Mouse (Mus musculus): ENCODE measurements around the gene Defa21.
"Not testable (repeated sequence)": the region's sequence is repeated elsewhere in the genome, so short reads cannot be mapped to it uniquely, and the experiment has no call there.

The Defa21 gene

DNA sequence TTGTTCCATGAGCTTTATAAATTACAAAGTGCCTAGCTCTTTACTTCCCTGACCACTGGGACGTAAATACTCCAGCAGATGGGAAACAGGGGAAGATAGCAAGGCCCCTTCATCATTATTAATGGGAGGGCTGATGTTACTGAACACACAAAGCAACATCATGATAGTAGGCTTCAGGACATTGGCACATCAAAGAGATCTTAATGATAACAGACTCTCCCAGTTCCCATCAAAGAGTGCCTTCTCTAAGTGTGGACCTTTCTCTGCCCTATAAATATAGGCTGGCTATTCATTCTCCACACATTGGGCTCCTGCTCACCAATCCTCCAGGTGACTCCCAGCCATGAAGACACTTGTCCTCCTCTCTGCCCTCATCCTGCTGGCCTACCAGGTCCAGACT, at the start of gene Defa21:
Defa21 (plus strand) TSS at position 301 of the 400 bp plus-strand sequence.
- not testable (repeated sequence) for DNase-seq (ENCODE audit: low read depth)

DNA sequence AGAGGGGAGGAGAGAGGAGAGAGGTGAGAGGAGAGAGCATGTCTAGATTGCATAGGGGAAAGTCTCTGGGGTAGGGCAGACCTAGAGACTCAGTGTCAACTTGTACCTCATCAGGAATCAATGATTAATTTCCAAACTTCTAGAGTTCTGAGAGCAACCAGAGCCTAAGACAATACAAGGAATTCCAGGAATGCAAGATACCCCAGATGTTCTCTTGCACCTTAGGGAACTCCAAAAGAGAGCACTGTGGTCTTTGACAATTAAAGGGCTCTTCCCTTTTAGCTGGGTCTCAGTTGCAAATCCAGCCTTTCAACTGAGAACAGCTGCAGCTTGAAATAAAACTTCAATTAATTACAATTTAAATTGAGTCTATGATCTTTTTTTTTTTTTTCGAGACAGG, 45.5 kb upstream of the Defa21 start:
- no peak for DNase-seq (ENCODE audit: low read depth)

DNA sequence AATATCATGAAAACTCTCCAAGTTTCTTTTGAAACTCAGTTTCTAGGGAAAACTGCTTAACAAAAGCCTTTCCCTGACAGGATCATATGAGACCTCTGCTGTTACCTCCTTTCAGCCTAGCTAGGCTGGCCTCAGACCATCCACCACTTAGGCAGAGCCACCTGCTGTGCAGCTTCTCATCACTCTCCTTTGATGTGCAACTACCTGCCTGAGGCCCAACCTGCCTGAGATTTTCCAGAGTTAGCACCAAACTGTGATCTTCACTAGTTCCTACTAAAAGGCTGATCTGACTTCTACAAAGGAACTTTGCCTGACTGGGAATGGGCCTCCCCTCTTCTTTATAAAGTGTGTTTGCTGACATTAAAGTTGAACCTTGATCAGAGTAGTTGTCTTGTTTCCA, 31.3 kb upstream of the Defa21 start:
- not testable (repeated sequence) for DNase-seq (ENCODE audit: low read depth)

DNA sequence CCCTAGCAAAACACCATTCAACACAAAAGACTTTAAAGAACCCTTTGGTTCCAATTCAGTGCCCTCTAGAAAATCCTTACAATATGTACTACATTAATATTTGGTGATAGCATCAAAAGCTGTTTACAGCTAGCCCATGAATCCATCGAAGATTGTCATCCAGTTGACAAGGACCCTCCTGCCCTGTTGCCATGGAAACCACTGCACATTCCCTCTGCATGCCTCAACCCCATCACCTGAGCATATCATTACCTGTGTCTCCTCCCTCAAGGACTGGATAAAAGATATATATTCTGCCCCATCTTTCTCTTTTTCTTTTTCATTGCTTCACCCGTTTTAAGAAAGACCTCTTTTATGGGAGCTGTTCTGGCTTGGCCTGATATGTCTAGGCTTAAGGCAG, 28.6 kb upstream of the Defa21 start:
- DNase-seq (ENCODE audit: low read depth) = no peak

DNA sequence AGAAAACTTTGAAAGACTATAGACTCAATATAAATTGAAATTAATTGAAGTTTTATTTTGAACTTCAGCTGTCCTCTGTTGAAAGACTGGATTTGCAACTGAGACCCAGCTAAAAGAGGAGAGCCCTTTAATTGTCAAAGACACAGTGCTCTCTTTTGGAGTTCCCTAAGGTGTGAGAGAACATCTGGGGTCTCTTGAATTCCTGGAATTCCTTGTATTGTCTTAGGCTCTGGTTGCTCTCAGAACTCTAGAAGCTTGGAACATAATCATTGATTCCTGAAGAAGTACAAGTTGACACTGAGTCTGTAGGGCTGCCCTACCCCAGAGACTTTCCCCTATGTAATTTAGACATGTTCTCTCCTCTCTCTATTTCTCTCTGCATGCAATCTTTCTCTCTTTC, 28.1 kb upstream of the Defa21 start:
- no peak for DNase-seq (ENCODE audit: low read depth)

DNA sequence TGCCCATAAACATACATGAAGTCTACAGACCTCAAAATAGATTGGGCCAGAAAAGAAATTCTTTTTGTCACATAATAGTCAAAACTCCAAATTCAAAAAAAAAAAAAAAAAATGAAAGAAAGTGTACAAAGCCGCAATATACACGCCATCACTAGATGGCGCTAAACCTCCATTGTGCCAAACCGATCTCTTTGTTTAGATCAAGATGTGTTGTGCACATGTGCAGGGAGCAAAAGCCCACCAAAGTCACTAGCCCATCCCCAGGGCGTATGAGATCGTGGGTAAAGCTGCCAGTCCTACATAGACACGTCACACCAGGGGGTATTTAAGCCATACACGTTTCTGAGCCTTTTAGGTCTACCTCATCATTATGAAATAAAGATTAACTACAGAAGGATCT, 24.2 kb upstream of the Defa21 start:
- no peak for DNase-seq (ENCODE audit: low read depth)

DNA sequence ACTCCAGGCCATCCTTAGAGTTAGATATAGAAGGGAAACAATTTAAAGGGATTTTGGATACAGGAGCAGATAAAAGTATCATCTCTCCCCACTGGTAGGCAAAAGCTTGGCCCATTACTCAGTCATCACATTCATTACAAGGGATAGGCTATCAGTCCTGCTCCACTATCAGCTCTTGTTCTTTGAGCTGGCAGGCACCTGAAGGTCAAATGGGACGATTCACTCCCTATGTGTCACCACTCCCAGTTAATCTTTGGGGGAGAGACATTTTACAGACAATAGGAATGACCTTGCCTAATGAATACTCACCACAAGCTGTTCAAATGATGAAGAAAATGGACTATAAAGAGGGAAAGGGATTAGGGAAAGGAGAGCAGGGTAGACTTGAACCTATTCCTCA, 18.5 kb upstream of the Defa21 start:
- no peak for DNase-seq (ENCODE audit: low read depth)

DNA sequence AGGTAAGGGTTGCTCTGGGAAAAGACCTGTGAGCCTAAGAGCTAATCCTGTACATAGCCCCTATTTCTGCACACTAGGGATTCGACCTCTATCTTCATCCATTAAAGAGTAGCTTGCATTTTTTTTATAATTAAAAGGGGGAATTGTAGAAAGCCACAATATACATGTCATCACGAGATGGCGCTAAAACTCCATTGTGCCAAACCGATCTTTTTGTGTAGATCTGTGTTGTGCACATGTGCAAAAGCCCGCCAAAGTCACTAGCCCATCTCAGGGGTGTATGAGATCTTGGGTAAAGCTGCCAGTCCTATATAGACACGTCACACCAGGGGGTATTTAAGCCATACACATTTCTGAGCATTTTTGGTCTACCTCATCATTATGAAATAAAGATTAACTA, 16.8 kb upstream of the Defa21 start:
- not testable (repeated sequence) for DNase-seq (ENCODE audit: low read depth)

DNA sequence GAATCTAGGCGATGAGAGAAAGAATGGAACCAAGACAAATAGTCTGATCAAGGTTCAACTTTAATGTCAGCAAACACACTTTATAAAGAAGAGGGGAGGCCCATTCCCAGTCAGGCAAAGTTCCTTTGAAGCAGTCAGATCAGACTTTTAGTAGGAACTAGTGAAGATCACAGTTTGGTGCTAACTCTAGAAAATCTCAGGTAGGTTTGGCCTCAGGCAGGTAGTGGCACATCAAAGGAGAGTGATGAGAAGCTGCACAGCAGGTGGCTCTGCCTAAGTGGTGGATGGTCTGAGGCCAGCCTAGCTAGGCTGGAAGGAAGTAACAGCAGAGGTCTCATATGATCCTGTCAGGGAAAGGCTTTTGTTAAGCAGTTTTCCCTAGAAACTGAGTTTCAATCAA, 14.8 kb upstream of the Defa21 start:
- DNase-seq (ENCODE audit: low read depth) = not testable (repeated sequence)

DNA sequence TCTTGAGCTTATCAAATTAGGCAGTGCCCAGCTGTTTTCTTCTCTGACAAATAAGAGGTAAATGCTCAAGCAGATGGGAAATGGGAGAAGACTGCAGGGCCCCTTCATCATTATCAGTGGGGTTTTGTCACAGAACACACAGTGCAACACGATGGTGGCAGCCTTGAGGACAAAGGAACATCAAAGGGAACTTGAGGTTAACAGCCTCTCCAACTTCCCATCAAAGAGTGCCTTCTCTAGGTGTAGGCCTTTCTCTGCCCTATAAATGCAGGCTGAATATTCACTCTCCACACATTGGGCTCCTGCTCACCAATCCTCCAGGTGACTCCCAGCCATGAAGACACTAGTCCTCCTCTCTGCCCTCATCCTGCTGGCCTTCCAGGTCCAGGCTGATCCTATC, 29.4 kb downstream of the Defa21 start, which contains the start of gene Defa23:
Defa23 (plus strand) TSS at position 301 of the 400 bp plus-strand sequence.
- not testable (repeated sequence) for DNase-seq (ENCODE audit: low read depth)

DNA sequence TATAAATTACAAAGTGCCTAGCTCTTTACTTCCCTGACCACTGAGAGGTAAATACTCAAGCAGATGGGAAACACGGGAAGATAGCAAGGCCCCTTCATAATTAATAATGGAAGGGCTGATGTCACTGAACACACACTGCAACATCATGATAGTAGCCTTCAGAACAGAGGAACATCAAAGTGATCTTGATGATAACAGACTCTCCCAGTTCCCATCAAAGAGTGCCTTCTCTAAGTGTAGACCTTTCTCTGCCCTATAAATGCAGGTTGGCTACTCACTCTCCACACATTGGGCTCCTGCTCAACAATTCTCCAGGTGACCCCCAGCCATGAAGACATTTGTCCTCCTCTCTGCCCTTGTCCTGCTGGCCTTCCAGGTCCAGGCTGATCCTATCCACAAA, 39.4 kb downstream of the Defa21 start, which contains the start of gene Defa35:
Defa35 (plus strand) TSS at position 301 of the 400 bp plus-strand sequence.
- DNase-seq (ENCODE audit: low read depth) = not testable (repeated sequence)

Data from fibroblast of lung, adult 2 months (primary cell).